Mouse (Mus musculus) forebrain, embryonic 11.5 days (tissue): Measurements from ENCODE around the gene Cox6b1. TPM values are rescaled to one million over a fixed set of nuclear protein-coding genes. Genes with fewer than 3 reads are reported as not detected.

ENCODE experiments used
- ATAC-seq: fragments of 200-750 bp; cut with Nextera tagmentation; replicated peaks from 2 replicates; pipeline ENCODE4 v1.8.0; 2017; ENCODE audit warnings: moderate TSS enrichment; ENCODE audit not compliant: low FRiP score
- DNase-seq: peaks from one replicate; pipeline ENCODE4 v3.0.0-alpha.2; 2017; ENCODE audit warnings: low spot score
- H3K27ac ChIP-seq: fragments of 300-500 bp; sonication (generic); 2 replicates; pipeline ENCODE4 v1.5.1; 2014; ENCODE audit warnings: low read depth, low read length
- H3K27me3 ChIP-seq: fragments of 300-500 bp; sonication (generic); 2 replicates; pipeline ENCODE4 v1.6.1; 2014; ENCODE audit warnings: mild to moderate bottlenecking, low read length, mixed read lengths; ENCODE audit not compliant: control insufficient read depth, insufficient read depth
- H3K36me3 ChIP-seq: fragments of 300-500 bp; sonication (generic); 2 replicates; pipeline ENCODE4 v1.6.1; 2014; ENCODE audit warnings: mild to moderate bottlenecking, low read length, moderate library complexity, mixed read lengths; ENCODE audit not compliant: control insufficient read depth, insufficient read depth
- H3K4me1 ChIP-seq: fragments of 300-500 bp; sonication (generic); replicated peaks from 2 replicates; pipeline ENCODE4 v1.6.1; 2014; ENCODE audit warnings: low read length, mixed read lengths; ENCODE audit not compliant: control insufficient read depth, insufficient read depth
- H3K4me2 ChIP-seq: fragments of 300-500 bp; sonication (generic); 2 replicates; pipeline ENCODE4 v1.6.1; 2014; ENCODE audit warnings: low read depth, mild to moderate bottlenecking, low read length, moderate library complexity, mixed read lengths; ENCODE audit not compliant: severe bottlenecking
- H3K4me3 ChIP-seq: fragments of 300-500 bp; sonication (generic); 2 replicates; pipeline ENCODE4 v1.5.1; 2014; ENCODE audit warnings: low read depth, low read length
- H3K9ac ChIP-seq: fragments of 300-500 bp; sonication (generic); 2 replicates; pipeline ENCODE4 v1.6.1; 2014; ENCODE audit warnings: low read length
- H3K9me3 ChIP-seq: fragments of 300-500 bp; sonication (generic); 2 replicates; pipeline ENCODE4 v1.6.1; 2016; ENCODE audit warnings: low read length, mixed read lengths; ENCODE audit not compliant: control insufficient read depth
- WGBS: fragments of 180-500 bp; shearing (Covaris S2); extraction: QIAGEN DNeasy Blood & Tissue Kit; methylation state at CpG from one replicate; pipeline ENCODE4 v1.1.7; 2014; 5-methylcytosine and 5-hydroxymethylcytosine counted together
- polyA plus RNA-seq: library from polyadenylated mRNA; unstranded; fragments of >200 nt; fragmentation: Nextera tagmentation; extraction: Ambion mirVana; gene quantifications from 2 replicates; pipeline ENCODE4 v1.2.1, GENCODE M21; 2014

Cox6b1 gene
- polyA plus RNA-seq, 1 experiment from 2014 or later, result 700 TPM

- H3K9ac ChIP-seq, result no peak overlapping the region; the same call in 1 of the 2 replicates
- WGBS, result 90% methylated on average over 28 of the region's 28 CpGs
- no peak overlapping the region; the same call in 1 of the 2 replicates for H3K4me2 ChIP-seq
Observed at GRCm38 (mm10) chr7:30586455-30587020, 39.4 kb downstream of the Cox6b1 start.

DNA sequence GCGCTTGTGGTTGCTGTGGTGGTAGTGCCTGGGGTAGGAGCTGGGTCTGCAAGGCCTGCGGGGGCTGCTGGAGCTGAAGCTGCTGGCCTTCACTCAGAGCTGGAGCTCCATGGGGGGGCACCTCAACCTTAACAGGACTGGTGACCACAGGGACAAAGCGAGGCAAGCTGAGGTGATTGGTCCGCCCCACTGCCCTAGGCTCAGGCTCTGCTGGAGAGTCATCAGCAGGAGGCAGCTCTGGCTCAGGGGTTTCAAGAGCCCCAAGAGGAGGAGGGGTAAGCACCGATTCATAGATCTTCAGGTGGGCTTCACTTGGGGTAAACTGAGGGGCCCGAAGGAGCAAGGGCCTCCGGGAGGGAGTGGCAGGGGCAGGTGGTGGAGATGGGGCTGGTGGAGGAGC, 40.8 kb downstream of the Cox6b1 start:
- Histone ChIP-seq H3K27me3 (no peaks in the 10 kb centered on the region), H3K9ac (no peak overlapping the region), H3K9me3 (no peaks in the 10 kb centered on the region), H3K4me3 (no peak overlapping the region), H3K4me1 (peaks cover 8% of the 10 kb centered on the region), H3K36me3 (peaks cover 23% of the 10 kb centered on the region), H3K27ac (no peak overlapping the region), H3K4me2 (no peak overlapping the region)
- no peak for DNase-seq
- 93% methylated on average over 7 of the region's 7 CpGs for WGBS
- ATAC-seq, result no peak

More at GRCm38 (mm10) chr7:30586455-30587020, 39.4 kb downstream of the Cox6b1 start:
- Histone ChIP-seq H3K4me1 (peaks cover 8% of the 10 kb centered on the region), H3K27me3 (no peaks in the 10 kb centered on the region), H3K36me3 (peaks cover 14% of the 10 kb centered on the region), H3K4me3 (no peak overlapping the region; the same call in 1 of the 2 replicates), H3K27ac (no peak overlapping the region), H3K9me3 (no peaks in the 10 kb centered on the region)
- DNase-seq (no peak), ATAC-seq (no peak)

DNA sequence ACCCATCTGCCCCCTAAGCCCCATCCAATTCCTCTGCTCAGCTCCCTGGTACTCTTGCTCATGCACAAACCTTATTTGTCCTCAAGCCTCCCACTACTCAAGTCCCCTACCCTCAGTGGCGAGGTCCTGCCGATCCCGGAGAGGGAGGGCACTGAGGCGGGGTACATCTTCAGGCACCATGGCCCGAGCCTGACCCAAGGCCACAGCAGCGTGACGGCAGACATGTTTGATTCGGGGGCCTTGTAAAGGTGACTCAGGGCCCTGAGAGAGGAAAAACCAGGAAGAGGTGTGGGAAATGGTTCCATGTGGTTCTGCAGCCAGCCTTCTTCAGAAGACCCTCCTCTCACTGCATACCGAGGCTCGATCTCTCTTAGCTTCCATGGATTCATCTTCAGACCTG, 41.6 kb downstream of the Cox6b1 start:
- peaks cover 30% of the 10 kb centered on the region for H3K36me3 ChIP-seq
- DNase-seq (no peak), ATAC-seq (no peak)
- H3K27ac ChIP-seq, result no peak overlapping the region
- no peaks in the 10 kb centered on the region for H3K9me3 ChIP-seq
- H3K9ac ChIP-seq, result no peak overlapping the region
- no peak overlapping the region for H3K4me2 ChIP-seq
- H3K4me3 ChIP-seq, result no peak overlapping the region
- H3K27me3 ChIP-seq, result no peaks in the 10 kb centered on the region
- peaks cover 8% of the 10 kb centered on the region; the same call in 1 of the 2 replicates for H3K4me1 ChIP-seq
- WGBS, result 90% methylated on average over 10 of the region's 10 CpGs

DNA sequence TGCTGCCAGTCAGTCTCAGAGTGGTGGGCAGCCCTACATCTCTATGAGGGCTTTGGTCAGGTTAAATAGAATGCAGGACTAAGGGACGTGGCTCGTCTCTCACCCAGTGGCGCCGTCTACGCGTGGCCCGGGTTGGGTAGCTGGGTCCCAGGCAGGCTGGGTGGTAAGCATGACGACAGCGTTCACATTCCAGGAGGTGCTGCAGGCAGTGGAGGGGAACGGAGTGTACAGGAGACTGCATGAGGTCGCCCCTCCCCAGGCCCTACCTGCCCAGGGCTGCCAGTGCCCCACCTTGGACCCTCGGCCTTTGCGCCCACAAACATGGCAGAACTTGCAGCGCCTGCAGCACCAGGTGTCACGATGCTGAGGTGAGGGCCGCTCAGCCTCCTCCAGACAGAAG, 44.4 kb downstream of the Cox6b1 start:
- 96% methylated on average over 16 of the region's 16 CpGs for WGBS
- DNase-seq, result no peak
- H3K4me2 ChIP-seq, result no peak overlapping the region
- no peak overlapping the region for H3K4me3 ChIP-seq
- no peak overlapping the region for H3K9ac ChIP-seq
- peaks cover 45% of the 10 kb centered on the region for H3K36me3 ChIP-seq
- no peaks in the 10 kb centered on the region for H3K9me3 ChIP-seq
- no peak overlapping the region for H3K27ac ChIP-seq
- no peaks in the 10 kb centered on the region; the same call in 1 of the 2 replicates for H3K4me1 ChIP-seq
- no peaks in the 10 kb centered on the region for H3K27me3 ChIP-seq
- no peak for ATAC-seq

DNA sequence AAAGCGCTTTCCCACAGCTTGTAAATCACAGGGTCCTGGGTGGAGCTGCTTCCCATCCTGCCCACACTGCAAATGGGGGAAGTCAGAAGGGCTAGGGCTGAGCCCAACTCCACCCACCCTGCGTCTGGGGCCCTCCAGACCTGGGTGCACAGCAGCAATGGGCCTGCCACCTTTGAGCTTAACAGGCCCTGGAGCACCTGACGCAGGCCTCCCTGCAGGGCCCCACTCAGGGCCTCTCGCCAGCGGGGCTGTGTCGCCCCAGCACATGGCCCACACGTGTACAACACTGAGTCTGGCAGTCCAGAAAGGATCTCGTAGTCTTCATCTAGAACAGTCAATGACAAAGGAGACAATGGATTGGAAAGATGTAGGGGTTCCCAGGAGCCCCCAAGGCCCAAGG, 46.0 kb downstream of the Cox6b1 start:
- H3K27ac ChIP-seq, result no peak overlapping the region
- peaks cover 55% of the 10 kb centered on the region for H3K36me3 ChIP-seq
- ATAC-seq, result no peak
- no peaks in the 10 kb centered on the region for H3K27me3 ChIP-seq
- WGBS, result 95% methylated on average over 8 of the region's 8 CpGs
- no peak overlapping the region for H3K4me2 ChIP-seq
- H3K9ac ChIP-seq, result no peak overlapping the region
- DNase-seq, result no peak
- H3K9me3 ChIP-seq, result no peaks in the 10 kb centered on the region
- no peak overlapping the region for H3K4me3 ChIP-seq
- no peaks in the 10 kb centered on the region for H3K4me1 ChIP-seq

GRCm38 (mm10) chr7:30572969-30573368, 53.0 kb downstream of the Cox6b1 start:
- 91% methylated on average over 2 of the region's 2 CpGs for WGBS
- H3K9me3 ChIP-seq, result no peaks in the 10 kb centered on the region
- H3K4me2 ChIP-seq, result no peak overlapping the region
- H3K27ac ChIP-seq, result no peak overlapping the region
- no peaks in the 10 kb centered on the region for H3K4me1 ChIP-seq
- H3K36me3 ChIP-seq, result peaks cover 54% of the 10 kb centered on the region
- no peak overlapping the region for H3K9ac ChIP-seq
- ATAC-seq (no peak), DNase-seq (no peak)
- no peak overlapping the region for H3K4me3 ChIP-seq
- H3K27me3 ChIP-seq, result no peaks in the 10 kb centered on the region

DNA sequence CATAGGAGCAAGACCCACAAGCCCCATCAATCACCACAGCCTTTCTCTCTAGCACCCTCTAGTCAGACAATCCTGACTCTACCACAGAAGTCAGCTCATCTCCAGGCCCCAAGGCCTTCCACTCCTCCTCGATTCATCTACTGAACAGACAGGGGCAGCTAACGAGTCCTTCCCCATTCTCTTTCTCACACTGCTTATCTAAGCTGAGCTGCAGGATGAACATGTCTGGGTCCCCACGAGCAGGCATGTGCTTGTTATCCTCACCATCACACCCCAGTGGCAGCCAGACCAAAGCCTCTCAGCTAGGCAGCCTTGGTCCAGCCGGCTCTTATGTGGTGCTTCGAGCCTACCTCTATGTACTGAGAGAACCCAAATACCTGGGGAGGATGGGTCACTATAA, 53.6 kb downstream of the Cox6b1 start:
- H3K27ac ChIP-seq, result no peak overlapping the region
- WGBS, result 90% methylated on average over 5 of the region's 5 CpGs
- H3K9ac ChIP-seq, result no peak overlapping the region
- H3K4me1 ChIP-seq, result no peaks in the 10 kb centered on the region
- H3K4me3 ChIP-seq, result no peak overlapping the region
- H3K4me2 ChIP-seq, result no peak overlapping the region
- DNase-seq (no peak), ATAC-seq (no peak)
- H3K27me3 ChIP-seq, result no peaks in the 10 kb centered on the region
- H3K9me3 ChIP-seq, result no peaks in the 10 kb centered on the region
- peaks cover 49% of the 10 kb centered on the region for H3K36me3 ChIP-seq

- no peak overlapping the region for H3K27ac ChIP-seq
- 87% methylated on average over 11 of the region's 11 CpGs for WGBS
- ATAC-seq (no peak), DNase-seq (no peak)
- H3K9me3 ChIP-seq, result no peaks in the 10 kb centered on the region
- H3K4me3 ChIP-seq, result no peak overlapping the region
- H3K27me3 ChIP-seq, result no peaks in the 10 kb centered on the region
- peaks cover 13% of the 10 kb centered on the region for H3K36me3 ChIP-seq
- H3K4me2 ChIP-seq, result no peak overlapping the region
- H3K9ac ChIP-seq, result no peak overlapping the region
- peaks cover 5% of the 10 kb centered on the region; the same call in 1 of the 2 replicates for H3K4me1 ChIP-seq
Observed at GRCm38 (mm10) chr7:30567555-30567954, 58.4 kb downstream of the Cox6b1 start.
